ENCODE assay signal across 13 mouse cellular contexts in the genomic region with DNA sequence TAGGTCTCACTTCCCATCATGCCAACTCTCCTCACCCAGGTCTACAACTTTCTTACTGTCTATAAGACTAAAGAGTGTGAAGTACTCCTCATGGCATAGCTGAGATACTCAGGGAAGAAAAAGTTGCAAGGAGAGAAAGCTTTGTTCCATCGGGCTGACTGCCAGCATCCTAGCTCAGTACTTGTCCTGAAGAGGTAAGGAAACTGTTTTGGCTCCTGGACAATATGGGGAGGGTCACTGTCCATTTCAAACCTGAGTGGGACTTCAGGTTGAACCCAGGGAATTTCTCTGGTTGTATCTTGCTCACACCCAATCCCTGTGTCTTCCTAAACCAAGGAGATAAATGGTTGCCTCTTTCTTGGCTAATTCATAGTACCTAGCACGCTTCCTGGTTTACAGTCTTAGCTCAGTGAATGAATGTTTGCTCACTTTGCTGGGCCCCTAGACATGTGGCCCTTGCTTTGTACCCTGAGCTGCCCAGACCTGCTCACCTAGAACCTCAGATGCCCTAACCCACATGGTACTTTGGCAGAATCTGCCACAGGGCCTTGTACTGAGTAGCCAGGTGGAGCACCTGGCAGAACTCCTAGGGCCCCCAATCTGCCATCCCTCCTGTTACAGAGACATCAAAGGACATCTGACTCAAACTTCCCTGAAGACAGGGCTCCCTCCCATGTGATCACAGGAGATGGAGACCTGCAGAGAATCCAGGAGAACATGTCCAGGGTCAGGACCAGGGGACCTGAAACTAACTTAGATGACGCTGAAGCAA. TPM values are rescaled to one million over a fixed set of nuclear protein-coding genes. Genes with fewer than 3 reads are reported as not detected.
"Had no signal": no experiment of that assay in that cellular context is flagged by ENCODE, and none has a peak within 500 bp of the region (broad histone marks: within the 10 kb centered on the region; RNA-seq: fewer than 3 reads in every experiment).

No protein-coding gene starts in this region.

- H3K27me3 ChIP-seq: stomach, embryonic 15.5 days had no signal

- H3K4me2 ChIP-seq: limb, embryonic 13.5 days; liver, embryonic 15.5 days; lung, embryonic 14.5 days; midbrain, embryonic 12.5 days; neural tube, embryonic 13.5 days; stomach, embryonic 15.5 days had no signal

- H3K9me3 ChIP-seq: limb, embryonic 13.5 days; liver, embryonic 15.5 days; midbrain, embryonic 12.5 days; neural tube, embryonic 13.5 days; stomach, embryonic 15.5 days had no signal

- H3K4me3 ChIP-seq: limb, embryonic 13.5 days; liver, embryonic 15.5 days; midbrain, embryonic 12.5 days; neural tube, embryonic 13.5 days; stomach, embryonic 15.5 days had no signal

- ATAC-seq: midbrain, embryonic 16.5 days had no signal

- H3K36me3 ChIP-seq: limb, embryonic 13.5 days; liver, embryonic 15.5 days; midbrain, embryonic 12.5 days; neural tube, embryonic 13.5 days; stomach, embryonic 15.5 days had no signal

- H3K27ac ChIP-seq: limb, embryonic 13.5 days; liver, embryonic 15.5 days; midbrain, embryonic 12.5 days; neural tube, embryonic 13.5 days; stomach, embryonic 15.5 days had no signal

- H3K9ac ChIP-seq: limb, embryonic 13.5 days; liver, embryonic 15.5 days; lung, embryonic 14.5 days; midbrain, embryonic 12.5 days; neural tube, embryonic 13.5 days; stomach, embryonic 15.5 days had no signal

- DNase-seq: kidney, postnatal 25 days; right cerebral cortex, postnatal 14 days; thymus, postnatal 36 days had no signal

RNA-seq across cellular contexts. Expression of a gene that starts 3.3 kb away (rescaled TPM):
- total RNA-seq: megakaryocyte-erythroid progenitor cell, adult 5-6 weeks had no signal

RNA-seq across cellular contexts. Expression of a gene that starts 16.1 kb away (rescaled TPM):
- total RNA-seq: left cerebral cortex, postnatal 4 days; liver, adult 2 months; megakaryocyte-erythroid progenitor cell, adult 5-6 weeks had no signal
- polyA plus RNA-seq: liver, embryonic 15.5 days; neural tube, embryonic 13.5 days had no signal
